Mouse (Mus musculus) neural tube, embryonic 14.5 days (tissue): ENCODE results near the gene Pycr1. TPM values are rescaled to one million over a fixed set of nuclear protein-coding genes. Genes with fewer than 3 reads are reported as not detected.

Experiments used
- ATAC-seq: fragments of 200-750 bp; cut with Nextera tagmentation; 2 replicates; pipeline ENCODE4 v1.8.0; 2017; ENCODE audit warnings: low read depth, mild to moderate bottlenecking, moderate TSS enrichment, moderate library complexity
- H3K27ac ChIP-seq: fragments of 300-500 bp; sonication (generic); 2 replicates; pipeline ENCODE4 v1.5.1; 2014; ENCODE audit warnings: low read depth, mild to moderate bottlenecking, control low read depth, low read length, moderate library complexity, mixed read lengths
- H3K27me3 ChIP-seq: fragments of 300-500 bp; sonication (generic); 2 replicates; pipeline ENCODE4 v1.6.1; 2014; ENCODE audit warnings: low read length; ENCODE audit not compliant: control insufficient read depth, insufficient read depth
- H3K36me3 ChIP-seq: fragments of 300-500 bp; sonication (generic); 2 replicates; pipeline ENCODE4 v1.6.1; 2014; ENCODE audit warnings: low read length, mixed read lengths; ENCODE audit not compliant: control insufficient read depth, insufficient read depth
- H3K4me1 ChIP-seq: fragments of 300-500 bp; sonication (generic); 2 replicates; pipeline ENCODE4 v1.6.1; 2014; ENCODE audit warnings: low read length; ENCODE audit not compliant: control insufficient read depth, insufficient read depth
- H3K4me2 ChIP-seq: fragments of 300-500 bp; sonication (generic); 2 replicates; pipeline ENCODE4 v1.6.1; 2014; ENCODE audit warnings: mild to moderate bottlenecking, low read depth, low read length, control low read depth
- H3K4me3 ChIP-seq: fragments of 300-500 bp; sonication (generic); 2 replicates; pipeline ENCODE4 v1.5.1; 2014; ENCODE audit warnings: low read depth, low read length, control low read depth, mixed read lengths
- H3K9ac ChIP-seq: fragments of 300-500 bp; sonication (generic); replicated peaks from 2 replicates; pipeline ENCODE4 v1.6.1; 2014; ENCODE audit warnings: low read depth, mild to moderate bottlenecking, control low read depth, low read length, mixed read lengths
- H3K9me3 ChIP-seq: fragments of 300-500 bp; sonication (generic); 2 replicates; pipeline ENCODE4 v1.6.1; 2016; ENCODE audit warnings: low read length; ENCODE audit not compliant: control insufficient read depth
- WGBS: fragments of 180-500 bp; shearing (Covaris S2); extraction: QIAGEN DNeasy Blood & Tissue Kit; methylation state at CpG from one replicate; pipeline ENCODE4 v1.1.7; 2014; 5-methylcytosine and 5-hydroxymethylcytosine counted together
- polyA plus RNA-seq: library from polyadenylated mRNA; unstranded; fragments of >200 nt; fragmentation: Nextera tagmentation; extraction: Ambion mirVana; gene quantifications from 2 replicates; pipeline ENCODE4 v1.2.1, GENCODE M21; 2014

Pycr1 gene
- polyA plus RNA-seq, 1 experiment from 2014 or later: 15.3 TPM

- no peak overlapping the region for H3K9ac ChIP-seq
- no peak for ATAC-seq
- no peaks in the 10 kb centered on the region for H3K9me3 ChIP-seq
- 92% methylated on average over 11 of the region's 11 CpGs for WGBS
- no peaks in the 10 kb centered on the region for H3K27me3 ChIP-seq
- H3K4me2 ChIP-seq: peak overlapping the region; percentile 18; the same call in 1 of the 2 replicates
- peaks cover 40% of the 10 kb centered on the region for H3K36me3 ChIP-seq
- no peak overlapping the region for H3K27ac ChIP-seq
- peaks cover 12% of the 10 kb centered on the region for H3K4me1 ChIP-seq
- H3K4me3 ChIP-seq: no peak overlapping the region
Observed at GRCm38 (mm10) chr11:120615606-120616203, 27.9 kb downstream of the Pycr1 start.

DNA sequence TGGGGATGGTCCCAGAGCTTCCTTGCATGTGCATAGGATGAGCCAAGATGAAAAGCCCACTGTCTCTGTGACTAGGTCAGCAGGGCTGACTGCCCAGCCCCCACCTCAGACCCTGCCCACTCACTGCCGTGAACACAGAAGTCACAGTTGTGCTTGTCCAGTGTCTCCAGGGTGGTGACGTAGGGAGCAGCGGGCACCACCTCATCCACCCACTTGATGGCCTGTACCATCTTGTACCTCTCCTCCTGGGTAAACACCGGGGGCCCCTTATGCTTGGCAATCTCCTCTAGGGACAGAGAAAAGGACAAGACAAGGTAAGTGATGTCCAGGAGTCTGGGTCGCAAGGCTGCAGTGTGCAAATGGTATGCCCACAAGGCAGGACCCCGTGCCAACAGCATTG is 28.4 kb downstream of the Pycr1 start:
- peaks cover 12% of the 10 kb centered on the region for H3K4me1 ChIP-seq
- no peak overlapping the region for H3K9ac ChIP-seq
- no peak overlapping the region for H3K4me2 ChIP-seq
- H3K27ac ChIP-seq: no peak overlapping the region
- H3K4me3 ChIP-seq: no peak overlapping the region
- H3K9me3 ChIP-seq: no peaks in the 10 kb centered on the region
- no peaks in the 10 kb centered on the region for H3K27me3 ChIP-seq
- 87% methylated on average over 6 of the region's 6 CpGs for WGBS
- peaks cover 37% of the 10 kb centered on the region for H3K36me3 ChIP-seq
- no peak for ATAC-seq

- H3K27me3 ChIP-seq: 0 out of 2 replicates have a peak, but pooled peaks cover 1% of the 10 kb centered on the region
- H3K36me3 ChIP-seq: peaks cover 34% of the 10 kb centered on the region
- peaks cover 12% of the 10 kb centered on the region for H3K4me1 ChIP-seq
- WGBS: 64% methylated on average over 8 of the region's 8 CpGs
- H3K9me3 ChIP-seq: no peaks in the 10 kb centered on the region
- H3K27ac ChIP-seq: no peak overlapping the region
- H3K4me3 ChIP-seq: no peak overlapping the region
- no peak overlapping the region for H3K9ac ChIP-seq
- ATAC-seq: no peak
- H3K4me2 ChIP-seq: no peak overlapping the region
Observed at GRCm38 (mm10) chr11:120613976-120614375, 29.6 kb downstream of the Pycr1 start.

- Histone ChIP-seq H3K4me2 (no peak overlapping the region), H3K9ac (no peak overlapping the region), H3K27me3 (0 out of 2 replicates have a peak, but pooled peaks cover 3% of the 10 kb centered on the region), H3K27ac (no peak overlapping the region), H3K4me3 (no peak overlapping the region), H3K9me3 (no peaks in the 10 kb centered on the region), H3K4me1 (peaks cover 15% of the 10 kb centered on the region), H3K36me3 (peaks cover 29% of the 10 kb centered on the region)
- no peak for ATAC-seq
- 85% methylated on average over 10 of the region's 10 CpGs for WGBS
Observed at GRCm38 (mm10) chr11:120613481-120613972, 30.0 kb downstream of the Pycr1 start.

DNA sequence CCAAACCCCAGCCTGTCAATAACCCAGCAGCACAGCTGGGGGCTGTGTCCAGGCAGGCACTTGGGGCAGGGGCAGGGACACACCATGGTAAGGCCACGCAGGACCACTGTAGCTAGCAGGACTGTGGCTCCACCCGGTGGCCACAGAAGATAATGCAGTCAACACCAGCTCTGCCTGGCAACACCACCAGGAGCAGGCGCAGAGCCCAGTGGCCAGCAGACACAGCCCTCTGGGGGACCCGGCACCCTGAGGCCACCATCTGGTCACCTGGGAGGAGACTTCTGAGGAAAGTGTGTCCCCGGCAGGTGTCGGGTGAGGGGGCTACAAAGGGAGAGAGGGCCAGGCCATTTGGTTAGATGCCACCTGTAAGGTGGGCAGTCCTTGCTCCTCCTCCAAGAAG is 30.8 kb downstream of the Pycr1 start:
- peak; percentile 24; the same call in 1 of the 2 replicates for ATAC-seq
- H3K4me2 ChIP-seq: no peak overlapping the region
- no peak overlapping the region for H3K9ac ChIP-seq
- H3K4me3 ChIP-seq: no peak overlapping the region
- WGBS: 51% methylated on average over 6 of the region's 6 CpGs
- H3K27me3 ChIP-seq: 0 out of 2 replicates have a peak, but pooled peaks cover 3% of the 10 kb centered on the region
- no peaks in the 10 kb centered on the region for H3K9me3 ChIP-seq
- peaks cover 20% of the 10 kb centered on the region for H3K4me1 ChIP-seq
- no peak overlapping the region for H3K27ac ChIP-seq
- peaks cover 28% of the 10 kb centered on the region for H3K36me3 ChIP-seq

- H3K9ac ChIP-seq: no peak overlapping the region
- peaks cover 7% of the 10 kb centered on the region; the same call in 1 of the 2 replicates for H3K4me1 ChIP-seq
- H3K4me3 ChIP-seq: no peak overlapping the region
- H3K27me3 ChIP-seq: 0 out of 2 replicates have a peak, but pooled peaks cover 3% of the 10 kb centered on the region
- WGBS: 80% methylated on average over 9 of the region's 9 CpGs
- H3K4me2 ChIP-seq: no peak overlapping the region
- ATAC-seq: no peak
- H3K9me3 ChIP-seq: no peaks in the 10 kb centered on the region
- H3K36me3 ChIP-seq: peaks cover 29% of the 10 kb centered on the region
- no peak overlapping the region for H3K27ac ChIP-seq
Observed at GRCm38 (mm10) chr11:120610477-120611046, 33.0 kb downstream of the Pycr1 start.

DNA sequence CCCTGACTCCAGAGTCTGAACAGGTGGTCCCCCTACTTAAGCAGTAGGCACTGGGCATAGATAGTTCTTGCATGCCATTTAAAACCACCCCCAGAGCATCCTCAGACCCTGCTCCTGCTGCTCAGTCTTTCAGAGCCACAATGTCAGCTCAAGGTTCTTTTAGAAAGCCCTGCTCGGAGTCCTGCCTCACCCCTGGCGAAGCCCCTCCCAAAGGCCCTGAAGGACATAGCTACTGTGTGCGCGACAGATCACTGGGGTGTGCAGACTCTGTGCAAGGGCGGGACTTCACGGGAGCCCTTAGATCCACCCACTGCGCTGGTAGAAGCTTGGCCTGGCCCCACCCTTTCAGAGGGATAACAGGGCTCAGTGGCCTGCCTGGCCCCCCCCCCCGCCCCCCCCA is 34.3 kb downstream of the Pycr1 start:
- no peak for ATAC-seq
- no peak overlapping the region for H3K9ac ChIP-seq
- H3K27ac ChIP-seq: no peak overlapping the region
- no peaks in the 10 kb centered on the region for H3K9me3 ChIP-seq
- H3K4me3 ChIP-seq: no peak overlapping the region
- no peak overlapping the region for H3K4me2 ChIP-seq
- peaks cover 40% of the 10 kb centered on the region for H3K36me3 ChIP-seq
- H3K4me1 ChIP-seq: peaks cover 7% of the 10 kb centered on the region; the same call in 1 of the 2 replicates
- 42% methylated on average over 7 of the region's 8 CpGs for WGBS
- 0 out of 2 replicates have a peak, but pooled peaks cover 3% of the 10 kb centered on the region for H3K27me3 ChIP-seq

DNA sequence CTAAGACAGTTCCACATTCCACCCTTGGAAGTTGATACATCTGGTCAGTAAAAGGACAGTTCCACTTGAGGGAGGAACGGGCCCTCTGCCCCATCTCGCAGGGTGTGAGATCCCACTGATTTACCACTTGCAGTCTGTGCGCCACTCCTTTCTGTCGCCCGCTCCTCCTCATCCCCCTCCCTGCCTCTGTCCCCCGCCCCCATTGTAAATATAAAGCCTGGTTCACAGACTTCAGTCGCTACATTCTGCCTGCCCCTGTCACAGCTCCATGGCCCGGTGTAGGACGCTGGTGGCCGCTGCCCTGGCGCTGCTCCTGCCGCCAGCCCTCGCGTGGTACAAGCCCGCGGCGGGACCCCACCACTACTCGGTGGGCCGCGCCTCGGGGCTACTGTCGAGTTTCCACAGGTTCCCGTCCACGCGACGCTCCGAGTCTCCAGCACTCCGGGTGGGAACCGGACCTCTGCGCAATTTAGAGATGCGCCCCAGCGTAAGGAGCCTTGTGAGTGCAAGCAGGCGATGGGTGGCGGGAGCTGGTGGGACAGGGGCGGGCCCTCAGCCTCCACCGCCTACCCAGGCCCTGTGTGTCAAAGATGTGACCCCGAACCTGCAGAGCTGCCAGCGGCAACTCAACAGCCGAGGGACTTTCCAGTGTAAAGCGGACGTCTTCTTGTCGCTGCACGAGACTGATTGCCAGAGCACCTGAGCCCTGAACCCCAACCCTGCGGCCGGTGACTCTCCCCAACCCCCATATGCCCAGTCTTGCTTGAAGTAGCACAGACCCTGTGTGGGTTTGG is 35.1 kb downstream of the Pycr1 start, which contains the start of gene Npb:
Gene Npb, plus strand, starts transcription at position 237 of the 794 bp plus-strand sequence.
- H3K4me1 ChIP-seq: peaks cover 7% of the 10 kb centered on the region; the same call in 1 of the 2 replicates
- peak within 1 kb of the TSS; percentile 39 for H3K4me2 ChIP-seq
- peak; percentile 14; the same call in 1 of the 2 replicates for ATAC-seq
- H3K27ac ChIP-seq: no peak within 1 kb of the TSS
- peak within 1 kb of the TSS; percentile 9; the same call in 1 of the 2 replicates for H3K4me3 ChIP-seq
- peaks cover 43% of the 10 kb centered on the region for H3K36me3 ChIP-seq
- WGBS: 6% methylated on average over 45 of the region's 45 CpGs
- no peaks in the 10 kb centered on the region for H3K9me3 ChIP-seq
- 0 out of 2 replicates have a peak, but pooled peaks cover 3% of the 10 kb centered on the region for H3K27me3 ChIP-seq
- peak within 1 kb of the TSS; percentile 11; the same call in 1 of the 2 replicates for H3K9ac ChIP-seq
